Mouse (Mus musculus) ES-Bruce4 (cell line): Measurements from ENCODE around the gene Hnrnpr.

Experiments
- EP300 ChIP-seq: IDR thresholded peaks from 2 replicates; pipeline ENCODE4 v1.6.1; 2011; ENCODE audit warnings: low read depth, low read length; ENCODE audit not compliant: insufficient read depth
- POLR2A ChIP-seq: IDR thresholded peaks from one replicate; pipeline ENCODE4 v1.8.1; 2011; ENCODE audit warnings: low read length; ENCODE audit not compliant: insufficient read depth

GRCm38 (mm10) chr4:136369727-136370126 is 59.0 kb downstream of the Hnrnpr start:
- TF ChIP-seq POLR2A (no peak), EP300 (no peak)
